Mouse (Mus musculus) E14TG2a.4 (cell line): Measurements from ENCODE around the gene Ncam1.

Experiments used
- CTCF ChIP-seq: conservative IDR thresholded peaks from 2 replicates; pipeline ENCODE4 v1.5.1; 2014; ENCODE audit warnings: low read length
- NANOG ChIP-seq: IDR thresholded peaks from 2 replicates; pipeline ENCODE4 v1.6.1; 2014; ENCODE audit warnings: borderline replicate concordance, low read length, mixed read lengths

GRCm38 (mm10) chr9:49816115-49816650, 17.5 kb upstream of the Ncam1 start:
- no peak for TF ChIP-seq CTCF
- no peak for TF ChIP-seq NANOG
